In the genomic region with DNA sequence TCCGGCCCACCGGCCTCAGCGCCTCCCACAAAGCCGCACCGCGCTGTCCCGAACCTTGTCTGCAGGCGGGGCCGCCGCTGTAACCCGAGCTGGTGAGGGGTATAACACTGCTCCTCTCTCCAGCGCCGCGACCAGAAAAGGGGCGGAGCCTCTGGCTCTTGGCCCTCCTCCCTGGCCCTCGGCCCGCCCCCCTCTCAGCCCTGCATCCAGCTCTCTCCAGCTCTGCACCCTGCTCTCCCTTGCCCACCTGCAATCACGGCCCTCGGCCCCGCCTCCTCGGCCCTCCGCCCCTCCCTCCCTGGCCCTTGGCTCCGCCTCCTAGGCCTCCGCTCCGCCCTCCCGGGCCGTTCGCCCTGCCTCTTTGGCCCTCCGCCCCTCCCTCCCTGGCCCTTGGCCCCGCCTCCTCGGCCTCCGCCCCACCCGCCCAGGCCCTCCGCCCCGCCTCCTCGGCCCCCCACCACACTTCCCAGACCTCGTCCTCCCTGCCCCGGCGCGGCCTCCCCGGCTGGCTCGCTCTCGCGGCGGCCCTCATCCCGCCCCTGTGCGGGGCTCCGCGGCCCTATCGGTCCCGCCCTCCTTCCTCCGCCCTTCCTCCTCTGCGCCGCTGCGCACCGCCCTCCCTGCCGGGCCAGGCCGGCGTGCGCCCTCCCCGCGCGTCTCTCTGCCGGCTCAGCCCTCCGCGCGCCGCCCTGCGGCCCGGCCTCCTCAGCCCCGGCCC, we compare ENCODE assay signal across 8 mouse cellular contexts. TPM values are rescaled to one million over a fixed set of nuclear protein-coding genes. Genes with fewer than 3 reads are reported as not detected.
DNase-seq lines count a peak whose midpoint lies in the region; ATAC-seq and TF ChIP-seq lines count a peak whose summit lies in the region.

Rassf8 (plus strand) TSS at position 617 of the 718 bp plus-strand sequence.

- in situ Hi-C loops in CH12.LX (cut with MboI; ENCODE audit: low pct_ligation_motif_present, low pct_unique_long_range_greater_than_20kb, low sequenced_read_pairs) = no loop called here

- no peak within 1 kb of the TSS for H3K9ac ChIP-seq in CH12.LX (ENCODE audit: insufficient read depth, low read depth)
- H3K9ac ChIP-seq in forebrain, embryonic 14.5 days (ENCODE audit: low read length) = peak within 1 kb of the TSS; percentile 74
- H3K9ac ChIP-seq in liver, postnatal 0 days (replicated peaks) = peak within 1 kb of the TSS; percentile 78
- H3K9ac ChIP-seq in neural tube, embryonic 13.5 days = peak within 1 kb of the TSS; percentile 72

- DNase-seq in CH12.LX (ENCODE audit: extremely low read depth) = peak; percentile 36
- peak; percentile 21 for DNase-seq in c-Kit-positive CD71-positive TER-119-negative erythroid progenitor cells, embryonic 14.5 days (ENCODE audit: low read depth)
- peak; percentile 87 for DNase-seq in forebrain, embryonic 14.5 days (ENCODE audit: low spot score)
- peak; percentile 90 to 94 for DNase-seq in heart, postnatal 10 days
- peak; percentile 92 to 96 for DNase-seq in kidney, postnatal 4 days
- DNase-seq in liver, postnatal 0 days = peak; percentile 82

- peaks cover 3% of the 10 kb centered on the region for H3K9me3 ChIP-seq in CH12.LX (replicated peaks; ENCODE audit: low read length)
- no peaks in the 10 kb centered on the region for H3K9me3 ChIP-seq in forebrain, embryonic 14.5 days (replicated peaks; ENCODE audit: control insufficient read depth, low read length)
- H3K9me3 ChIP-seq in liver, postnatal 0 days (ENCODE audit: low read length) = no peaks in the 10 kb centered on the region
- H3K9me3 ChIP-seq in neural tube, embryonic 13.5 days = no peaks in the 10 kb centered on the region

- peaks cover 10% of the 10 kb centered on the region for H3K27me3 ChIP-seq in CH12.LX (replicated peaks)
- H3K27me3 ChIP-seq in forebrain, embryonic 14.5 days (replicated peaks; ENCODE audit: control insufficient read depth, insufficient read depth, low read length) = 0 out of 2 replicates have a peak, but pooled peaks cover 3% of the 10 kb centered on the region
- peaks cover 5% of the 10 kb centered on the region for H3K27me3 ChIP-seq in liver, postnatal 0 days (ENCODE audit: insufficient read depth, low read length)
- 0 out of 2 replicates have a peak, but pooled peaks cover 4% of the 10 kb centered on the region for H3K27me3 ChIP-seq in neural tube, embryonic 13.5 days
- H3K27me3 ChIP-seq in testis, adult 2 months (ENCODE audit: control insufficient read depth, insufficient read depth, low read length) = no peaks in the 10 kb centered on the region

- intact Hi-C loops in heart, postnatal 10 days (cut with DNase I) = loop anchor here (2.0 to 5.0 kb wide), 3 partner anchors 87 to 304 kb away; no protein-coding TSS in a partner anchor

- ATAC-seq in forebrain, embryonic 14.5 days = peak; percentile 97
- ATAC-seq in liver, postnatal 0 days = peak; percentile 94
- peak; percentile 97 for ATAC-seq in neural tube, embryonic 13.5 days (ENCODE audit: low read depth)

- no peak within 1 kb of the TSS for H3K27ac ChIP-seq in CH12.LX (ENCODE audit: insufficient read depth, low read depth)
- H3K27ac ChIP-seq in forebrain, embryonic 14.5 days (ENCODE audit: low read depth, low read length) = peak within 1 kb of the TSS; percentile 55; the same call in 1 of the 2 replicates
- peak within 1 kb of the TSS; percentile 85 for H3K27ac ChIP-seq in liver, postnatal 0 days (ENCODE audit: low read depth)
- H3K27ac ChIP-seq in neural tube, embryonic 13.5 days (replicated peaks) = peak within 1 kb of the TSS; percentile 81
- peak within 1 kb of the TSS; percentile 23 for H3K27ac ChIP-seq in testis, adult 2 months (ENCODE audit: control insufficient read depth, insufficient read depth, low read depth, low read length)

- no peak for TF ChIP-seq CTCF in CH12.LX (conservative IDR thresholded peaks at IDR 0.05 in 1 of 2, IDR thresholded peaks at IDR 0.05 in 1 of 2; ENCODE audit: low read depth in 2 of 2, low read length in 2 of 2)
- TF ChIP-seq CTCF in liver, postnatal 0 days (IDR thresholded peaks at IDR 0.05; ENCODE audit: low read depth) = no peak
- TF ChIP-seq CTCF in testis, adult 2 months (IDR thresholded peaks at IDR 0.05; ENCODE audit: control insufficient read depth, insufficient read depth, insufficient replicate concordance, low read depth, low read length) = no peak

- H3K4me3 ChIP-seq in CH12.LX (replicated peaks in 1 of 3; ENCODE audit: low read depth in 2 of 3, low read length in 2 of 3, poor library complexity in 1 of 3) = peak within 1 kb of the TSS in 2 of 3 experiments; percentile 40 to 44
- H3K4me3 ChIP-seq in forebrain, embryonic 14.5 days (ENCODE audit: low read depth, low read length) = peak within 1 kb of the TSS; percentile 59
- peak within 1 kb of the TSS; percentile 75 for H3K4me3 ChIP-seq in liver, postnatal 0 days (ENCODE audit: low read depth, low read length)
- peak within 1 kb of the TSS; percentile 51 for H3K4me3 ChIP-seq in neural tube, embryonic 13.5 days
- peak within 1 kb of the TSS; percentile 90 for H3K4me3 ChIP-seq in testis, adult 2 months (ENCODE audit: control insufficient read depth, low read depth, low read length)

- dilution Hi-C loops in CH12.LX (cut with MboI; ENCODE audit: extremely low pct_ligation_motif_present, extremely low pct_unique_long_range_greater_than_20kb, low sequenced_read_pairs) = no loop called here

- H3K79me2 ChIP-seq in CH12.LX (replicated peaks; ENCODE audit: control insufficient read depth, extremely low read depth, insufficient read depth, poor library complexity, severe bottlenecking) = no peaks in the 10 kb centered on the region

- no peak for TF ChIP-seq RAD21 in CH12.LX (IDR thresholded peaks at IDR 0.05; ENCODE audit: low read depth, low read length)

- no peaks in the 10 kb centered on the region for H3K4me1 ChIP-seq in CH12.LX (ENCODE audit: control insufficient read depth in 1 of 2, insufficient read depth in 2 of 2)
- H3K4me1 ChIP-seq in forebrain, embryonic 14.5 days (ENCODE audit: control insufficient read depth, insufficient read depth, low read length) = no peaks in the 10 kb centered on the region
- H3K4me1 ChIP-seq in liver, postnatal 0 days (ENCODE audit: insufficient read depth) = no peaks in the 10 kb centered on the region
- peaks cover 16% of the 10 kb centered on the region for H3K4me1 ChIP-seq in neural tube, embryonic 13.5 days (replicated peaks)
- peaks cover 11% of the 10 kb centered on the region for H3K4me1 ChIP-seq in testis, adult 2 months (ENCODE audit: control insufficient read depth, insufficient read depth, low read length)

- H3K4me2 ChIP-seq in CH12.LX (ENCODE audit: insufficient read depth, low read depth, poor library complexity, severe bottlenecking) = peak within 1 kb of the TSS; percentile 48
- H3K4me2 ChIP-seq in forebrain, embryonic 14.5 days (ENCODE audit: low read length) = peak within 1 kb of the TSS; percentile 86
- peak within 1 kb of the TSS; percentile 80 for H3K4me2 ChIP-seq in liver, postnatal 0 days (ENCODE audit: low read depth, low read length)
- peak within 1 kb of the TSS; percentile 80 for H3K4me2 ChIP-seq in neural tube, embryonic 13.5 days

- no peak for TF ChIP-seq POLR2A in CH12.LX (IDR thresholded peaks at IDR 0.05; ENCODE audit: low read depth, low read length)
- peak; percentile 51; the same call in 1 of the 2 replicates for TF ChIP-seq POLR2A in testis, adult 2 months (IDR thresholded peaks at IDR 0.05; ENCODE audit: control insufficient read depth, low read depth, low read length)

- no peaks in the 10 kb centered on the region for H3K36me3 ChIP-seq in CH12.LX (replicated peaks in 1 of 2; ENCODE audit: control insufficient read depth in 1 of 2, insufficient read depth in 1 of 2, low read length in 1 of 2)
- no peaks in the 10 kb centered on the region for H3K36me3 ChIP-seq in forebrain, embryonic 14.5 days (ENCODE audit: control insufficient read depth, insufficient read depth, low read length)
- no peaks in the 10 kb centered on the region; the same call in 1 of the 2 replicates for H3K36me3 ChIP-seq in liver, postnatal 0 days (replicated peaks; ENCODE audit: insufficient read depth, low read length)
- H3K36me3 ChIP-seq in neural tube, embryonic 13.5 days = no peaks in the 10 kb centered on the region
- no peaks in the 10 kb centered on the region for H3K36me3 ChIP-seq in testis, adult 2 months (ENCODE audit: control insufficient read depth, insufficient read depth, low read length)

- no peak for TF ChIP-seq EP300 in CH12.LX (IDR thresholded peaks at IDR 0.05; ENCODE audit: low read length)
- TF ChIP-seq EP300 in liver, postnatal 0 days (IDR thresholded peaks at IDR 0.05; ENCODE audit: low read depth) = no peak

- WGBS in forebrain, embryonic 14.5 days = under 1% methylated on average over 57 of the region's 71 CpGs
- 3% methylated on average over 38 of the region's 71 CpGs for WGBS in liver, postnatal 0 days (ENCODE audit: insufficient replicate concordance)
- WGBS in neural tube, embryonic 13.5 days = under 1% methylated on average over 62 of the region's 71 CpGs

TF ChIP-seq in CH12.LX, 34 proteins besides CTCF, POLR2A, EP300 and RAD21:
- no peak for TF ChIP-seq POLR2AphosphoS2 (IDR thresholded peaks at IDR 0.05; ENCODE audit: low read depth, low read length)
- TF ChIP-seq CHD2 (IDR thresholded peaks at IDR 0.05; ENCODE audit: low read length) = no peak
- no peak for TF ChIP-seq BHLHE40 (IDR thresholded peaks at IDR 0.05; ENCODE audit: low read depth, low read length)
- TF ChIP-seq ZNF384 (IDR thresholded peaks at IDR 0.05; ENCODE audit: low read depth, low read length) = no peak
- TF ChIP-seq IRF4 (IDR thresholded peaks at IDR 0.05; ENCODE audit: low read depth, low read length) = no peak
- no peak for TF ChIP-seq UBTF (IDR thresholded peaks at IDR 0.05; ENCODE audit: low read depth, low read length)
- no peak for TF ChIP-seq ZKSCAN1 (IDR thresholded peaks at IDR 0.05; ENCODE audit: borderline replicate concordance, low read depth, low read length)
- peak; percentile 42; the same call in 1 of the 2 replicates for TF ChIP-seq NRF1 (IDR thresholded peaks at IDR 0.05; ENCODE audit: low read depth, low read length)

RNA-seq across cellular contexts. Expression of gene Rassf8, which starts in this region (rescaled TPM):
- total RNA-seq in CH12.LX (2012; rRNA removed) (0.13 and 0.34 TPM in 2 replicates), CH12.LX (2014; rRNA removed) (0.46 and 0.48 TPM in 2 replicates)
- polyA plus RNA-seq in CH12.LX (2012; ENCODE audit: insufficient read length, low read depth) = 0.59 and 0.80 TPM in 2 replicates
- polyA plus RNA-seq in forebrain, embryonic 14.5 days (2014; fragmentation: Nextera tagmentation; extraction: Ambion mirVana) = 2.4 and 2.5 TPM in 2 replicates
- total RNA-seq in heart, postnatal 10 days (2021) = 10 to 100 TPM; 75.4 to 82.3 TPM
- 4.6 and 4.9 TPM in 2 replicates for polyA plus RNA-seq in liver, postnatal 0 days (2015; fragmentation: Nextera tagmentation; extraction: Ambion mirVana)
- polyA plus RNA-seq in neural tube, embryonic 13.5 days (2015; fragmentation: Nextera tagmentation; extraction: Ambion mirVana) = 4.8 and 5.8 TPM in 2 replicates
- 3.1 and 3.9 TPM in 2 replicates for polyA plus RNA-seq in testis, adult 2 months (2012; rRNA removed)

Comparison
In these comparisons a context has a peak if more than half of its experiments do, and no peak if none do; other contexts are left out.
1. RNA of gene Rassf8 (total RNA-seq): 75.4 to 82.3 TPM in heart, postnatal 10 days; 0.13 to 0.48 TPM in CH12.LX; every median in the first group is over 10 times any median in the second.
2. Peak in DNase-seq, H3K4me3 ChIP-seq and H3K4me2 ChIP-seq in CH12.LX; RNA of the gene not detected or under 1 TPM.
3. DNase-seq: peak in every context shown above with its lines; median percentile 94 in kidney, postnatal 4 days; 92 in heart, postnatal 10 days; 87 in forebrain, embryonic 14.5 days; 82 in liver, postnatal 0 days; 36 in CH12.LX; 21 in c-Kit-positive CD71-positive TER-119-negative erythroid progenitor cells, embryonic 14.5 days.
4. Peak in every context shown above with its lines, with median percentiles within 50 percentile points of each other: H3K4me2 ChIP-seq, H3K4me3 ChIP-seq and ATAC-seq.